Mouse (Mus musculus) megakaryocyte progenitor cell, adult 5-6 weeks (primary cell): Measurements from ENCODE around the gene Gm43191. TPM values are rescaled to one million over a fixed set of nuclear protein-coding genes. Genes with fewer than 3 reads are reported as not detected.
"Not testable (repeated sequence)": the region's sequence is repeated elsewhere in the genome, so short reads cannot be mapped to it uniquely, and the experiment has no call there.

Source experiments
- ATAC-seq: replicated peaks from 2 replicates; pipeline ENCODE4 v1.8.0; 2016; ENCODE audit warnings: mild to moderate bottlenecking, moderate TSS enrichment, inconsistent platforms; ENCODE audit not compliant: poor library complexity
- total RNA-seq, 2 experiments: library from RNA; stranded (forward) in 1 of 2; stranded (reverse) in 1 of 2; fragments of 157-497, 149-512 nt in 1 of 2; fragments of 200-1000 nt in 1 of 2; gene quantifications; 2 replicates each; pipeline versions ENCODE4 v1.2.3 to v1.2.4; 2015 to 2017

Gene Gm43191
- total RNA-seq (2015) (not detected in 2 replicates), total RNA-seq (2017) (not detected in 2 replicates)

DNA sequence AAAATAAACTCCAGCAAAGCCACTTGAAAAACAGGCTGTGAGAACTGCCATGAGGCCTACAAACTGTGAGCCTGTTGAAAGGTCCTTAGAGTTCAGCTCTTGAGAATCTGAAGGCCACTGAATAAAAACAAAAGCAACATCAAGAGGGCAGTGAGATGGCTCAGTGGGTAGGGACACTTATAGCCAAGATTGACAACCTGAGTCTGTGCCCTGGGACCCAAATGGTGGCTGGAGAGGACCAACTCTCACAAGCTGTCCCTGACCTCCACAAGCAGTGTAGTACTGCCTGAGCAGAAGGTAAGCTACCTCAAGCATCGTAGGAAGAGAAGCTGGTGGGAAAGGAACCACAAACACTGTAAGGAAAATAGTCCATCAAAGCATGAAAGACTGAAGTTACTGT is at the start of gene Gm43191:
Gene Gm43191, minus strand, starts transcription at position 101 of the 400 bp plus-strand sequence.
- ATAC-seq = no peak

DNA sequence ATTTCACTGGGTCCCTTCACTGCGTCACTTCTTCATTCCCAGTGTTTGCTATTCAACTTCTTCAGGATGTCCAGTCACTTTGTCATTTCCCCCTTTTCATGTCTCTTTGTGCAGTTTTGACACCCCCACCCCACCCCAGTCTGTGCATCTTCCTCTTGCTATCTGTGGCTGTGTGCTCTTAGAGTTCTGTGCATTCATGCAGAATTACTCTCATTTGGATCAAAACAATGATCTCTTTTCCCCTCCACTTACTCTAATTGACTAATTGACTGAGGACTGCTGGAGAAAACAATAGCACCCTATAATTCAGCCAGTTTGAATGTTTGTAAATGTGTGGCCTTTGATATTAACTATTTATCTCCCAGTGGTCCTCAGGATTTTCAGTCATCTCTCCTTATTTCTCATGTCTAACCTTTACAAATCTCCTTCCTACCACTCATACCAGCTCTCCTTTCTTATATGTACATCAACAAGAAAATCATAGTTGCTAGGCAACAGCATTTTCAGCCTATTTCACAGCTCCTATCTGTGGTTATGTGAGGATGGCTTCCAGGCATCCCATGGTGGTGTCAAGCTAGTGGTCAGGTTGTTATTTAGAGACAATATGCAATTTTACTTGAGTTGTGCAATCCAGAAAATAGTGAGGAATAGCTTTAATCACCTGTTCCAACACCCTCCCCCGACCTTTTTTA is 48.6 kb upstream of the Gm43191 start:
- peak; percentile 32; the same call in 1 of the 2 replicates for ATAC-seq

DNA sequence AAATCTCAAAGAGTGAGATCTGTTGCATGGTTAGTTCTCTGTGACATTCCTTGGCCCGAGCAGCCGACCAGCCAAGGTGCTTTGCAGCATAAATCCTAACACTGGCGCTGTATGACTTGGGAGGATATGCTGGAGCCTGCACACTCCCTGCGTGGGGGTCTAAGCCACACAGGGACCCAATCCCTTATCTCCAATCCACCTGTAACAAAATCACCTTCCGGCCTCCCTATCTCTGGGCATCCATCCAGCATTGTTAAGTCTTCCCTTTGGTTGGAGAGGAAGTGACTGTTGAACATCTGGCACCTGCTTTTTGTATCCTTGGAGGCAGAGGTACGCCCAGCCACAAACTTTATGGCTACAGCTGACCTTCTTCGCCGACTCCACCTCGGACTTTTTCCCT is 45.7 kb upstream of the Gm43191 start:
- ATAC-seq = peak; percentile 65

DNA sequence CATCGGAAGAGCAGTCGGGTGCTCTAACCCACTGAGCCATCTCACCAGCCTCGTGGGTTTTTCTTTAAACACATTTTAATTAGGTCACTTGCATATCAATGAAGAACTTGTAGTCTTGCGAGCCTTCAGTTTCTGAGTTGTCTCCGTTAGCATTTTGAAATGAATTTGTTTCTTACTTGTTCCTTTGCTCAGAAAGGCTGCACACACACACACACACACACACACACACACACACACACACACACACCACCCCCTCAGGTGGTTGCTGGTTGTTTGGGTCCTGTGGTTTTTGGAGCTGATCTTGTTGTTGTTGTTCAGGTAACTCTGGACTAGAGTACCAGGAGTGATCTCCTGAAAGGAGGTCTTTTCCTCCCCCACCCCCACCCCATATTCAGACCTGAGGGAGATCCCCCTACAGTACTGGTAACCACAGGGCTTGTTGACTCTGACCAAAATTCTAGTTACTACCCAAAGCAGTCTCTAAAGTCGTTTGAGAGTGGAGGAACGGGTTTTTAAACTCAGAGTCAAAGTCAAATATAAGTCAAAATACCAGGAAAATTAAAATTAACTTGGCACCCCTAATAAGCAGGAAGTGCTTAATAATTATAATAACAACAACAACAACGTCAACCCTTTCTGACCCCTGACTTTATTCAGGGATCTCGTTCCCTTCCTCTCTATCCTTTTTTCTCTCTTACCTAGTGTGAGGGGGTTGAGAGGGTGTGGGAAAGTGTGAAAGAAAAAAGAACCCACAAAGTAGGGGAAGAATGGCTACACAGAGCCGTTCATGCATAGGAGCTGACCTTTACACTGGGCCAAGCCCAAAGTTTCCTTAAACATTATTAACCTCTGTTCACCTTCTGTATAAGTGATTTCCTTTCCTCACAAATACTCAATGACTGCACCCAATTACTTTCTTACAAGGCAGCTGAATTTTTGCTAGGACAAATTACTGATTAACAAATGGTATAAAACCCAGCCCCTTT is 42.7 kb upstream of the Gm43191 start:
- no peak for ATAC-seq

DNA sequence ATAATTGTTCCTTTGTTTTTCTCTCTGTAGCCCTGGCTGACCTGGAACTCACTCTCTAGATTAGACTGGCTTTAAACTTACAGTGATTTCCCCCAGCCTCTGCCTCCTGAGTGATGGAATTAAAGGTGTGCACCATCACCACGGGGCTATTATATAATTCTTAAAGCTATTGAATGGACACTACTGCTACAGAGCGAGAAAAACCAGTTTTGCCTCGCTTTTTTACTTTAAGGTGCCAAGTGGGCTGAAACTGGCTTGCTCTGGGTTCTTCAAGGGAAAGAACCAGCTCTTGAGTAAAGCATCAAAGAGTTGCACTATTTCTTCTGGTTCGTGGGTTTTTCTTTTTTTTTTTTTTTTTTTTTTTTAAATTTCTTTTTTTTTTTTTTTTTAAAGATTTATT is 41.9 kb upstream of the Gm43191 start:
- ATAC-seq = no peak

DNA sequence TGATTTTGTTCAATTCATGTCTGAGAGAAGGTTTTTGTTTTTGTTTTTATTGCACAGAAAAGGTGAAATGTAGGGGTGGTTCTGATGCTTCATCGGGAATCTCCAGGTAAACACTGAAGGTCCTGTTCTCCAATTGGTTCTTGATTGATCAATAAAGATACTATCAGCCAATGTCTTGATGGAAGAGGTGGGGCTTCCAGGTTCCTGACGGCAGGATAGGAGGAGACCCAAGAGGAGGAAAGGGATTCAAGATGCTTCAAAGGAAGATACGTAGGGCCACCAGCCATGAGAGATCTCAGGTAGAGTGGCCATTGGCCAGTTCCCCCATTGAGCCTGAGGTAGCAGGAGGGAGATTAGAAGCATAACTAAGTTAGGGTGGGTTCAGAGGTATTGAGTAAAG is 37.9 kb upstream of the Gm43191 start:
- no peak for ATAC-seq

DNA sequence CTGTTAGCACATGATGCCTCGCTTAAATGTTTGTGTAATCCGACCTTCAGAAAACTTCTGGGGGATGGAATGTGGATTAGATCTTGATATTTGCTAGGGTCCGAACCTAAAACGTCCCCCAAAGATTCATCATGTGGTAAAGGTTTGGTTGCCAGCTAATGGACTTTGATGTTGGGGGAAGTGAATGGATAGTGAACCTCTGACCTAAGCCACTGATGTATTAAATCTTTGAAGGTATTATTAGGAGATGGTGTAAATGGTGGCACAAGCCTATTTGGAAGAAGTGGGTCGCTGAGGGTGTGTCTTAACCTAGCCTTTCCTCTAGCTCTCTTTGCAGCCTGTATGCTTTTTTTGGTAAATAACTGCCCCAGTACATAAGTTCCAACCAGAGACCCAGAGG is 32.0 kb upstream of the Gm43191 start:
- no peak for ATAC-seq

DNA sequence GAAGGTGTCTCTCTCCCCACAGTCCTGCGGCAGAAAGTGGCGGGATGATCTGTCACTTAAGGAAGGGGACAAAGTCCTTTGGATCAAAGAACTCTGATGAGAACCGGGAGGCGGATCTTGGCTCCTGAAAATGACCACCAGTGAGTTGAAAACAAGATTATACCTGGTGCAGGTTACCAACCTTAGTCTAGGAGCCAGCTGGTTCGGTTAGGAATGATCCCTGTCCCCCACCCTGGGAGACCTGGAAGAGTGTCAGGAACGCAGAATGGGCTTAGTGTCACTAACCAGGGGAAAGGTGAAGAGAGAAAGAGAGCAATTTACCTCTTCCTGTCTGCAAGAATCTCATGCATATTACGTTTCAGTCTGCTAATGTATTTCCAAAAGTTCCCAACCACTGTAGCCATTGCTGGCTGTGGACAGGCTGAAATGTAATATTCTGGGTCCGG is 31.4 kb upstream of the Gm43191 start, which contains the start of gene Slc35a3:
Gene Slc35a3, minus strand, starts transcription at position 396 of the 446 bp plus-strand sequence.
- no peak for ATAC-seq

DNA sequence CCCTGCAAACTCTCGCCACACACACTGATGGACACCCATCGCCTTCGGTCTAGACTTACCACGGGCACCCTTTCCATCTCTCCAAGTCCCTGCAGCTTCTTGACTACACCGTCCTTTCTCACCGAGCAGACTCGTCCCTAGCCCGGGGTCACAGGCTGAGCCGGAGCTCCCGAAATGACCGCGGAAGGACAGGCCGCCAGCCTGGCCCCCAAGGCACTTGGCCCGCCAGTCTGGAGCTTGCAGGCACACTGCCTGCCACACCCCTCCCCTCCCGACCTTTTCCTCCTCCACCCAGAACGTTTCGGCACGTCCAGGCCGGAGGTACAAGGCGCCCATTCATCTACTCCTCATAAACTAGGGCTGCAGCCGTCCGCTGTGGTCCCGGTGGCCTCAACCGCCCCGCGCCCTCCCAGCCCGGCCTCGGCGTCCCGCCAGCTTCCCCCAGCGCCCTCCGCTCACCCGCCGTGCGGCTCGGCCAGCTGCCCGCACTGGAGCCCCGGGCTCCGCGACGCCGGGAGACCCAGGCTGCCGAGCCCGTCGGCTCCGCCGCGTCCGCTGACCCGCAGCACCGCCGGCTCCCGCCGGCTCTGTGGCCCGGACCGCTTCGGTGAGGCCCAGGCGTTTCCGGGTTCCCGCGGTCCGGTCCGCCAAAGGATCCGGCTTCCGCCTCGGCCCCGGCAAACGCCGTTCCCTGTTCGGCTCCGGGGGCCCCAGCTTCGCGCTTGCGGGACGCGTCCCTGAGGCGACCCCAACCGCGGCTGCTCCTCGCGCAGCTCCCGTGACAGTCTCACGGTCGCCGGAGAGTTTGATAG is 30.8 kb upstream of the Gm43191 start:
- peak; percentile 93 for ATAC-seq

DNA sequence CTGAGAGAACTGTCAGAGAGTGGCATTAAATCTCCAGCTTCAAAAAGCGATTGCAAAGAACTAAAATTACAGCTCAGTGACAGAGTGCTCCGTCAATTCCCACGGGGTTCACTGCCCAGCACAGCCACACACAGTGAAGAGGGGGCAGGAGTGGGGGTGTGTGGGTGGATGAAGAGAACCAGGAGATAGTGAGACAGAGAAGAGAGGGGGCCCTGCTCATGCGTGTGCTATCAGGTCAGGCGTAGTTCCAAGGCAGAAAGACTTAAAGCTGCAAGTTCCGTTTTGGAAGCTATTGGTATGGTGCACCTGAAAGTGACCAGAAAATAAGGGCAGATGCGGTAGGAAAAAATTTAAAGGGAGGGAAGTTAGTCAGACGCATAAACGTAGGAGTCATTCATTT is 29.9 kb upstream of the Gm43191 start:
- ATAC-seq = peak; percentile 25

DNA sequence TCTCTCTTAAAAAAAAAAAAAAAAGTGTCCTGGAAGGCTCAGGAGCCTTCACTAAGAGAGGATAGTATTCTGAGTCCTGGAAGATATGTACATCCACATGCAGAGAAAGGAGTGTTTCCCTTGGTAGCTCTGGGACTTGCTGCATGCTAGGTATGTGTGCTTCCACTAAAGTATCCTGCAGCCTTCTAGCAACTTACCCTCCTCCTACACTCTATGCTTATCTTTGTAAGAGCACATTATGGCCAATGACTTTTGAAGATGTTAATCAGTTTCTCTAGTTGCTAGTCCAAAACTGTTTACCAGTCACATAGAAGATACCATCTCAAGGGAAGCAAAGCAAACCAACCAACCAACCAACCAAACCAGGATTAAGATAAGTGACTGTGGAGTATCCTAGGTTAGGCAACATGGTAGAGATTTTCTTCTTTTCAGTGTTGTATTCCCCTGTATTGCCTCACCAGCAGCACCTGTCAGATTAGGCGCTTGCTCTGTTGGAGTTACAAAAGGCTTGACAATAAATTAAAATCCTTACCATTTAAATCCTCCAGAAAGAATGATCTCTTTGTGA is 24.7 kb upstream of the Gm43191 start:
- ATAC-seq = peak; percentile 50

DNA sequence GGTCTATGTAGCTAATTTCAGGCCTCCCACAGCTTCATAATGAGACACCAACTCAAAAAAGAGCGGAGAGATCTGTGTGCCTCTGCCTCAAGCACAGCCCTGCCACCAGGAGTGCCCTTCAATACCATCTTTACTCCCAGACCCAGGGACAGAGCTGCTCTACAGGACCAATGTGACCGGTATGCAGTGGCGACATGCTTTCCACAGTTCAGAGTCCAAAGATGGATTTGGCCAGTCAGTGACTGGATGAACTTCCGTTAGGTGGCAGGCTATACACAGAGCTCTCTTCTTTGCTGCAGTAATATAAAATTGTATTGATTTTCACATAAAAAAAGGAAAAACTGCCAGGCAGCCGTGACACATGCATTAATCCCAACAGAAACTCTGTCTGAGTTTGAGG is 22.8 kb upstream of the Gm43191 start:
- ATAC-seq = no peak

DNA sequence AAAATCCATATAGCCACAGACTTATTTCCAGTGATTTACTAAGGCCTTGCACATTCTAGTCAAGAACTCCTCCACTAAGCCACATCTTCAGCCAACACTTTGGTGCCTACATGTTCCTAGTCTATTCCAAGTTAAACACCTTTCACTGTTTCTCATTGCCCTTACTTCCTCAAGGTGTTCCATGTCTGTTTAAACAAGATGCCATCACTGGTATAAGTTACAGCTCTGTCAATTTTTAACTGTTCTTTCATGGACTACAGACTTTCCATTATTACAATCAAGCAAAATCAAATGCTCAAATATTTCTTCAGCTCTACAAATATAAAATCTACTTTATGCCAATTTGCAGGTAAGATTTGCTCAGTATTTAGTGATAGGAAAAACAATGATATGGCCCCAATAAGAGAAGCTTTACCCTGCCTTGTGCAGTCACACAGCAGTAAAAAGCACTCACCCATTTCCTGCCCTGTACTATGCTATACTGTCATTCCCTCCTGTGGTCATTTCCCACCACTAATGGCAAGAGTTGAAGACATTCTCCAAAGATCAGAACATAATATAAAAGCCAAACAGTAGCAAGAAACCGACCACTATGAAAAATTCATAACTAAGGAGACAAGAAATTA is 21.7 kb upstream of the Gm43191 start:
- no peak for ATAC-seq

DNA sequence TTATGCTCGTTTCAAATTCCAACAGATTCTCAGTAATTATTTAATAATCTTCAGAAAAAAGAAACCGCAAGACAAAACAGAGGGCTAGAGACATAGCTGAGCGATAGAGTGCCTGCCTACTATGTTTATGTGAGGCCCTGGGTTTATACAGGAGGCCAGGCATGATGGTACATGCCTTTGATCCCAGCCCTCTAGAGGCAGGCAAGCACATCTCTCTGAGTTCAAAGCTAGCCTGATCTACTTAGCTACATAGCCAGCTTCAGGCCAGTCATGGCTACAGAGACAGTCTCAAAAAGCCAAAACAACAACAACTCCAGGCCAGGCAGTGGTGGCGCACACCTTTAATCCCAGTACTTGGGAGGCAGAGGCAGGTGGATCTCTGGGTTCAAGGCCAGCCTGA is 20.5 kb upstream of the Gm43191 start:
- no peak for ATAC-seq

DNA sequence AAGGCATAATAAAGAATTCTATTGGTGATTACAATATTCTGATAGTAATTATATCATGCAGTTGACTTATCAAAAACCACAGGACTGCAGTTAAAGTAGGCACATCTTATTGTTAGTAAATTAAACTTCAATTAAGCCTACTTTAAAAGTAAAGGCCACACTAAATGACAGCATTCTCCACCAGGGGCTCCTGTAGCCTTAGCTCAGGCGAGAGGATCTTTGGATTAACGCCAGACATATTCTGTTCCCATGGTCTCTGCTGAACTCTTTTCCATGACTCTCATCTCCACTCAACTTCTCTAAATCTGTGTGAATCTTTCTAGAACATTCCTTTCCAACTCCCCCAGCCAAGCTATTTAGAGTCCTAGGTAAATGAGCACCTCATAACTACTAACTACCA is 17.7 kb upstream of the Gm43191 start:
- peak; percentile 33; the same call in 1 of the 2 replicates for ATAC-seq

DNA sequence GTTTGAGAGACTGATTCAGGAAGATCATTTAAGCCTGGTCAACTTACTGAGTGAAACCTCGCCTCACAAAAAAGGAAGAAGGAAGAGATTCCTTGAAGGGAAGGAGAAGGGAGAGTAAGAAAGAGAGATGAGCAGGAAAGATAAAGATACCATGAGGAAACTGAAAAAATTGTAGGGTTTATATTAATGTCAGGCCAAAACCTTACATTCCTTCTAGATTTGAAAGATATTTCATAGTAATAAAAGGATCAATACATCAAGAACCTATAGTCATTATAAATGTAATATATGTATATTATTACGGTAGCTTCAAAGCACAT is 14.6 kb upstream of the Gm43191 start:
- no peak for ATAC-seq

DNA sequence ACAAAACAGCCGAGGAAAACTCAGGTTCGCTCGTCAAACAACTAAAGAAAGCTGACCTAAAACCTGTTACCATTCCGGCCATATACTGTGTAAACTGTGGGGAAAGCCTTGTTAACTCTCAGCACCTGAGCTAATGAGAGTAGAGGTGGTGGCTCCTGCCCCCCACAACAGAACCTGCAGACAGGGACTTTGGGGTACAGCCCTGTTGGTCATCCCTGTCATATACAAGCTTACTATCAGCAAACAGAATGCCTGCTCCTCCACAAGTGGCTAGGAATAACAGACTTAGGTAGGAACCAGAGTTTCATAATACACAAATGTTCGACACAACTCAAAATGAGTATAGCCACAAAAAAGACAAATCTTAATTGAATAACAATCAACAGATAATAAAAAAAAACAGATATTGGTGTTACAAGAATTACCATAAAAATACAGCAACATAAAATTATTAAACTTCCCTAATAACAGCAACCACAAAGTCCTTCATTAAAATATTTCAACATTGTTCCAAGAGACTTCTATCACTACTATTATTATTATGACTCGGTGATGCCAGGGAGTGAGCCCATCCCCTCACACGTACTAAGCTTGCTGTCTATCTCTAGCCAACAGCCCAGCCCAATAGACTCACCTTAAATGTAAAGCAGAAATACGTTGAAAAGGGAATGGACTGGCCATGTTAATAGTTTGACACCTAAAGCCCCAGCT is 14.1 kb upstream of the Gm43191 start:
- ATAC-seq = no peak

DNA sequence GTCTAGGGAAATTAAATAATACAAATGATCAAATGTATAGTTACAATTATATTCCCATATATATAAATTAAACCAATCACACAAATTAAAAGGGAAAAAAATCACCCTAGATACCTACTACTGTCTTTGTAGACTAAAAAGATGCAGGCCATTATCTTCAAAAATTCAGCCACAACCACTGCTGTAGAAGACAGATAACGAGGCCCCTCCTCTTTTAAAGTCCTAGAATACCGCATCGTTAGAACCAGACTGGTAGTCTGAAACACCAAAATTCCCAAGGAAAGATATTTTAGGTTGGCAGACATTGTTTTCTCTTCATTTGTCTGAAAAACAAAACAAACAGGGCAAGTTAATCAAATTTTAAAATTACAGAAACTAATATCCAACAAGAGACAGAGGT is 13.3 kb upstream of the Gm43191 start:
- ATAC-seq = peak; percentile 95

DNA sequence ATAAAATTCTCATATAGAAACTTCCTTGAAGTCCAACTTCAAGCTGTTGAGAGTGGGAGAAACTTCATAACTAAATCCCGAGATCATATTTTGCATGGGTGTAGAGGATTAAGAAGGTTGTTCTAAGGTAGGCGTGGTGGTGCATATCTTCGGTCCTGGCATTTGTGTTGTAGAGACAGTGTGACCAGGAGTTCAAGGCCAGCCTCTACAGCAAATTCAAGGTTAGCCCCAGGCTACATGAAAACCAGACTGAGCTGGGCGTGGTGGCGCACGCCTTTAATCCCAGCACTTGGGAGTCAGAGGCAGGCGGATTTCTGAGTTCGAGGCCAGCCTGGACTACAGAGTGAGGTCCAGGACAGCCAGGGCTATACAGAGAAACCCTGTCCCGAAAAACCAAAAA is 16.8 kb downstream of the Gm43191 start:
- not testable (repeated sequence) for ATAC-seq

DNA sequence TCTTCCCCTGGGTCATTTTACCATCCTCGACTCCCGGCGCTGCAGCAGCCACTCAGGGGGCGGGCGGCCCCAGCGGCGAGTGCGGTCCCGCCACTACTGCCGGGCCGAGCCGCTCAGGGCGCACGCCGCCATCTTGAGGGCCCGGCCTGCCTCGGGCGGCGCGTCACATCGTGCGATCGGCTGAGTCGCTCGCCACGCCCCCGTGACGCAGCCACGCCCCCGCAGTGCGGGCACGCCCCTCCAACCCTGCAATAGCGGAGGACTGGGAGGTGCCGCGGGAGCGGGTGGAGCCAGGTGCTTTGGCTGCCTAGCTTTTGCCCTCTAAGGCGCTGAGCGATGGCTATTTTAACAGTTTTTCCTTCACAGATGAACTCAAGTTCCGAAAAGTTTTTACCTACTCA is 18.6 kb downstream of the Gm43191 start, which contains the start of gene Mfsd14a:
Gene Mfsd14a, minus strand, starts transcription at position 215 of the 401 bp plus-strand sequence.
- peak; percentile 96 for ATAC-seq
